Comparison of ENCODE assay signal across 28 mouse cellular contexts in genomic region chr6:95608123-95608522, GRCm38 (mm10).
DNase-seq lines count a peak whose midpoint lies in the region; ATAC-seq and TF ChIP-seq lines count a peak whose summit lies in the region.
"Had no signal": no experiment of that assay in that cellular context is flagged by ENCODE, and none has a peak within 500 bp of the region (broad histone marks: within the 10 kb centered on the region; RNA-seq: fewer than 3 reads in every experiment).

No protein-coding gene starts in this region.

- no peak overlapping the region for H3K27ac ChIP-seq in liver, adult 2 months (replicated peaks; ENCODE audit: insufficient read depth, low read depth, low read length)
- no peak overlapping the region for H3K27ac ChIP-seq in liver, embryonic 11.5 days (ENCODE audit: low read depth, low read length)
- peak overlapping the region; percentile 54 for H3K27ac ChIP-seq in embryonic facial prominence, embryonic 10.5 days (replicated peaks)
- no peak overlapping the region for H3K27ac ChIP-seq in liver, embryonic 14.5 days
- H3K27ac ChIP-seq in liver, embryonic 16.5 days (ENCODE audit: low read length) = 0 out of 2 replicates have a peak overlapping the region, but pooled peaks have one; percentile 50
- H3K27ac ChIP-seq in intestine, embryonic 15.5 days = no peak overlapping the region
- H3K27ac ChIP-seq: embryonic facial prominence, embryonic 13.5 days; embryonic facial prominence, embryonic 15.5 days; forebrain, embryonic 10.5 days; forebrain, embryonic 12.5 days had no signal

- no peak overlapping the region for H3K4me3 ChIP-seq in liver, adult 2 months (ENCODE audit: insufficient read depth, low read depth, low read length)
- H3K4me3 ChIP-seq in liver, embryonic 11.5 days (ENCODE audit: low read depth, low read length) = no peak overlapping the region
- no peak overlapping the region for H3K4me3 ChIP-seq in embryonic facial prominence, embryonic 10.5 days
- no peak overlapping the region for H3K4me3 ChIP-seq in liver, embryonic 14.5 days (ENCODE audit: insufficient read depth in 1 of 2, low read depth in 2 of 2, low read length in 2 of 2)
- no peak overlapping the region for H3K4me3 ChIP-seq in liver, embryonic 16.5 days (ENCODE audit: low read depth, low read length)
- no peak overlapping the region for H3K4me3 ChIP-seq in intestine, embryonic 15.5 days (replicated peaks)
- H3K4me3 ChIP-seq: embryonic facial prominence, embryonic 13.5 days; embryonic facial prominence, embryonic 15.5 days; erythroblast, embryonic 14.5 days; forebrain, embryonic 10.5 days; forebrain, embryonic 12.5 days had no signal

- peaks cover 2% of the 10 kb centered on the region; the same call in 1 of the 2 replicates for H3K36me3 ChIP-seq in liver, adult 2 months (ENCODE audit: control insufficient read depth, insufficient read depth, low read length)
- H3K36me3 ChIP-seq in liver, embryonic 11.5 days (ENCODE audit: control insufficient read depth, insufficient read depth, low read length) = no peaks in the 10 kb centered on the region
- H3K36me3 ChIP-seq in embryonic facial prominence, embryonic 10.5 days (replicated peaks) = no peaks in the 10 kb centered on the region; the same call in 1 of the 2 replicates
- H3K36me3 ChIP-seq in liver, embryonic 14.5 days (replicated peaks; ENCODE audit: control insufficient read depth, insufficient read depth, low read depth) = no peaks in the 10 kb centered on the region
- H3K36me3 ChIP-seq in liver, embryonic 16.5 days (ENCODE audit: control insufficient read depth, insufficient read depth) = no peaks in the 10 kb centered on the region
- no peaks in the 10 kb centered on the region for H3K36me3 ChIP-seq in intestine, embryonic 15.5 days
- H3K36me3 ChIP-seq: embryonic facial prominence, embryonic 15.5 days; forebrain, embryonic 12.5 days had no signal

- TF ChIP-seq POLR2A in liver, adult 2 months (IDR thresholded peaks at IDR 0.05; ENCODE audit: extremely low read depth, insufficient read depth, low read length) = no peak

- 22% methylated on average over 3 of the region's 3 CpGs for WGBS in liver, adult 2 months
- 81% methylated on average over 3 of the region's 3 CpGs for WGBS in liver, embryonic 11.5 days
- WGBS in embryonic facial prominence, embryonic 10.5 days = 84% methylated on average over 3 of the region's 3 CpGs
- 60% methylated on average over 3 of the region's 3 CpGs for WGBS in liver, embryonic 14.5 days (ENCODE audit: insufficient replicate concordance)
- WGBS in liver, embryonic 16.5 days (ENCODE audit: insufficient replicate concordance) = 57% methylated on average over 3 of the region's 3 CpGs
- WGBS in intestine, embryonic 15.5 days = 91% methylated on average over 3 of the region's 3 CpGs

- peaks cover 14% of the 10 kb centered on the region; the same call in 1 of the 2 replicates for H3K79me2 ChIP-seq in liver, adult 2 months (ENCODE audit: control insufficient read depth, insufficient read depth, low read length)

- DNase-seq in liver, adult 2 months (ENCODE audit: extremely low read depth, low read depth, low spot score) = peak; percentile 71
- no peak for DNase-seq in liver, embryonic 11.5 days (ENCODE audit: low spot score)
- DNase-seq in embryonic facial prominence, embryonic 10.5 days (ENCODE audit: low spot score) = no peak
- no peak for DNase-seq in liver, embryonic 14.5 days (ENCODE audit: low read depth in 3 of 3, low spot score in 3 of 3)
- DNase-seq in layer of hippocampus, adult 8-10 months (ENCODE audit: low spot score in 2 of 2) = no peak
- DNase-seq in heart, adult 18-20 months = no peak
- DNase-seq: adrenal gland, adult 8-10 months; adrenal gland, postnatal 14 days; adrenal gland, postnatal 36 days; B cell, adult 2 months; cerebellum, adult 11-12 months; cerebellum, adult 2 months; cerebellum, adult 9-10 months; cerebellum, postnatal 10 days; cerebellum, postnatal 25 days had no signal

- no peak for TF ChIP-seq EP300 in liver, embryonic 14.5 days (IDR thresholded peaks at IDR 0.05; ENCODE audit: low read depth)

- no peak for ATAC-seq in liver, embryonic 11.5 days (replicated peaks; ENCODE audit: low FRiP score)
- ATAC-seq in liver, embryonic 14.5 days (ENCODE audit: insufficient read depth) = 0 out of 2 replicates have a peak, but pooled peaks have one; percentile 37
- peak; percentile 85 for ATAC-seq in liver, embryonic 16.5 days (ENCODE audit: low read depth)
- no peak for ATAC-seq in intestine, embryonic 15.5 days
- ATAC-seq: activated CD4-positive, CD25-positive, alpha-beta regulatory T cell, adult 4 months; CD4-positive, CD25-positive, alpha-beta regulatory T cell, adult 4 months; forebrain, embryonic 14.5 days; Patski had no signal

- H3K4me2 ChIP-seq in liver, embryonic 11.5 days = no peak overlapping the region
- no peak overlapping the region for H3K4me2 ChIP-seq in liver, embryonic 14.5 days (ENCODE audit: low read depth)
- no peak overlapping the region for H3K4me2 ChIP-seq in liver, embryonic 16.5 days (ENCODE audit: low read depth, low read length)
- H3K4me2 ChIP-seq in intestine, embryonic 15.5 days (replicated peaks) = no peak overlapping the region
- H3K4me2 ChIP-seq: embryonic facial prominence, embryonic 13.5 days; embryonic facial prominence, embryonic 15.5 days; forebrain, embryonic 12.5 days had no signal

- H3K27me3 ChIP-seq in liver, adult 2 months (ENCODE audit: control insufficient read depth, insufficient read depth, low read length) = no peaks in the 10 kb centered on the region
- H3K27me3 ChIP-seq in liver, embryonic 11.5 days (replicated peaks; ENCODE audit: control insufficient read depth, insufficient read depth, low read length) = no peaks in the 10 kb centered on the region
- H3K27me3 ChIP-seq in embryonic facial prominence, embryonic 10.5 days (replicated peaks; ENCODE audit: low read depth, poor library complexity, severe bottlenecking) = no peaks in the 10 kb centered on the region
- no peaks in the 10 kb centered on the region for H3K27me3 ChIP-seq in liver, embryonic 14.5 days (ENCODE audit: control insufficient read depth, insufficient read depth, low read length)
- no peaks in the 10 kb centered on the region for H3K27me3 ChIP-seq in liver, embryonic 16.5 days (ENCODE audit: control insufficient read depth, insufficient read depth, low read depth, low read length)
- no peaks in the 10 kb centered on the region for H3K27me3 ChIP-seq in intestine, embryonic 15.5 days (replicated peaks)
- H3K27me3 ChIP-seq: CH12.LX; embryonic facial prominence, embryonic 13.5 days; embryonic facial prominence, embryonic 15.5 days; forebrain, embryonic 12.5 days; Patski had no signal

- H3K4me1 ChIP-seq in liver, adult 2 months (ENCODE audit: control insufficient read depth, insufficient read depth, low read length) = peaks cover 11% of the 10 kb centered on the region
- H3K4me1 ChIP-seq in liver, embryonic 11.5 days (replicated peaks; ENCODE audit: control insufficient read depth, insufficient read depth, low read length) = no peaks in the 10 kb centered on the region
- H3K4me1 ChIP-seq in embryonic facial prominence, embryonic 10.5 days = peaks cover 15% of the 10 kb centered on the region
- peaks cover 0 to 10% of the 10 kb centered on the region in 2 experiments; a peak in 2 of 4 replicates for H3K4me1 ChIP-seq in liver, embryonic 14.5 days (replicated peaks; ENCODE audit: control insufficient read depth in 2 of 2, insufficient read depth in 2 of 2, low read length in 1 of 2)
- no peaks in the 10 kb centered on the region; the same call in 1 of the 2 replicates for H3K4me1 ChIP-seq in liver, embryonic 16.5 days (ENCODE audit: control insufficient read depth, low read depth, low read length)
- no peaks in the 10 kb centered on the region for H3K4me1 ChIP-seq in intestine, embryonic 15.5 days (replicated peaks)
- H3K4me1 ChIP-seq: embryonic facial prominence, embryonic 15.5 days; forebrain, embryonic 10.5 days; forebrain, embryonic 12.5 days had no signal

- no peaks in the 10 kb centered on the region for H3K9me3 ChIP-seq in liver, embryonic 11.5 days (ENCODE audit: control insufficient read depth, low read length)
- H3K9me3 ChIP-seq in embryonic facial prominence, embryonic 10.5 days = no peaks in the 10 kb centered on the region
- no peaks in the 10 kb centered on the region for H3K9me3 ChIP-seq in liver, embryonic 14.5 days (ENCODE audit: control insufficient read depth, low read length)
- no peaks in the 10 kb centered on the region for H3K9me3 ChIP-seq in liver, embryonic 16.5 days (replicated peaks; ENCODE audit: control insufficient read depth, low read length)
- no peaks in the 10 kb centered on the region for H3K9me3 ChIP-seq in intestine, embryonic 15.5 days
- H3K9me3 ChIP-seq: embryonic facial prominence, embryonic 13.5 days; embryonic facial prominence, embryonic 15.5 days; forebrain, embryonic 10.5 days; forebrain, embryonic 12.5 days; G1E had no signal

- no peak for TF ChIP-seq CTCF in liver, adult 2 months (IDR thresholded peaks at IDR 0.05; ENCODE audit: low read depth, low read length)
- no peak for TF ChIP-seq CTCF in liver, embryonic 14.5 days (IDR thresholded peaks at IDR 0.05; ENCODE audit: low read depth)

- H3K9ac ChIP-seq in liver, adult 2 months (ENCODE audit: low read depth, low read length) = no peak overlapping the region
- no peak overlapping the region for H3K9ac ChIP-seq in liver, embryonic 11.5 days (ENCODE audit: low read depth, low read length)
- H3K9ac ChIP-seq in liver, embryonic 14.5 days (replicated peaks) = no peak overlapping the region
- no peak overlapping the region for H3K9ac ChIP-seq in liver, embryonic 16.5 days (ENCODE audit: low read depth, low read length)
- H3K9ac ChIP-seq in intestine, embryonic 15.5 days = no peak overlapping the region
- H3K9ac ChIP-seq: embryonic facial prominence, embryonic 13.5 days; embryonic facial prominence, embryonic 15.5 days; forebrain, embryonic 12.5 days had no signal

Comparison
In these comparisons a context has a peak if more than half of its experiments do, and no peak if none do; other contexts are left out.
1. H3K27ac ChIP-seq: peak in embryonic facial prominence, embryonic 10.5 days (single experiment) and liver, embryonic 16.5 days (single experiment); none in liver, adult 2 months (single experiment), liver, embryonic 11.5 days (single experiment), liver, embryonic 14.5 days (single experiment) and intestine, embryonic 15.5 days (single experiment).
2. ATAC-seq: peak in liver, embryonic 14.5 days (single experiment) and liver, embryonic 16.5 days (single experiment); none in liver, embryonic 11.5 days (single experiment) and intestine, embryonic 15.5 days (single experiment).